Mouse (Mus musculus): ENCODE data around the gene Cd9. TPM values are rescaled to one million over a fixed set of nuclear protein-coding genes. Genes with fewer than 3 reads are reported as not detected.

Gene Cd9
- polyA plus RNA-seq, 1 experiment from 2014 or later: 298 TPM

DNA sequence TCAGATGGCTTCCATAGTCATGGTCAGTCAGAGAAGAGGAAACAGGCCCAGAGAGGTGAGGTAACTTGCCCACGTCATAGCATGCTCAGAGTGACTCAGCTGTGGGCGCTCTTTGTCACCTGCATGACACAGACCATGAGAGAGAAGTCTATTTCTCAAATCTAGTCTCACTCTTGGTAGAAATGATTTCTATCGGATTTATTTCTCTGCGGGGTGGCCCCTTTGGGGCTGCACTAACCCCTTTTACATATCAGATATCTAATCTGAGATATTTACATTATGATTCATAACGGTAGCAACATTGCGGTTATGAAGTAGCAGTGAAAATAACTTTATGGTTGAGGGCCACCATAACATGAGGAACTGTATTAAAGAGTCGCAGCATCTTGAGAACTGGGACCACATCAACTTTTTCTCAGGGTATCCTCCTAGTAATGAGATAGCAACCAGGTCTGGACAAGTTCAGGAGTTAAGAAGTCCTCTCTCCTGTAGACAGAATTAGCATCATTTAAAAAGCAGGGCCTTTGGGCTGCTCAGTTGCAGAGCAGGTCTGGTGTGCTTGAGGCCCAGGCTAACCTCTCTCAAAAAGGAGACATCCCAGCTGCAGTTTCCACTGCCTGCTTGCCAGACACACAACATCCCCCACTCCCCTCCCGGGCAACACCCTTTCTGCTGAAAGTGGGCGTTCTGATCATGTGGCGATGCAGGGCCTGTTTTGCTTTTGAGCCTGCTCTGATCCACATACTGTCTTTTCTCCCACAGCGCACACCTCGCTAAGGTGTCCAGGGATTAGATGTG lies 10.9 kb downstream of the Cd9 start:
- CTCF ChIA-PET: no interaction called here
- POLR2A ChIA-PET: interaction anchor here (1.4 to 2.6 kb wide), 2 partner anchors 10 to 11 kb away, joined by 3 to 10 read pairs; partner anchors contain the start of gene Cd9
- in situ Hi-C loops (cut with MboI; ENCODE audit: low pct_unique_long_range_greater_than_20kb): loop anchor here (5.0 kb wide), 1 partner anchor 56 kb away; no protein-coding TSS in a partner anchor
- no peaks in the 10 kb centered on the region for H3K27me3 ChIP-seq
- DNase-seq (ENCODE audit: low read depth, low spot score): no peak
- TF ChIP-seq CTCF (IDR thresholded peaks at IDR 0.05): no peak
- ATAC-seq: no peak

DNA sequence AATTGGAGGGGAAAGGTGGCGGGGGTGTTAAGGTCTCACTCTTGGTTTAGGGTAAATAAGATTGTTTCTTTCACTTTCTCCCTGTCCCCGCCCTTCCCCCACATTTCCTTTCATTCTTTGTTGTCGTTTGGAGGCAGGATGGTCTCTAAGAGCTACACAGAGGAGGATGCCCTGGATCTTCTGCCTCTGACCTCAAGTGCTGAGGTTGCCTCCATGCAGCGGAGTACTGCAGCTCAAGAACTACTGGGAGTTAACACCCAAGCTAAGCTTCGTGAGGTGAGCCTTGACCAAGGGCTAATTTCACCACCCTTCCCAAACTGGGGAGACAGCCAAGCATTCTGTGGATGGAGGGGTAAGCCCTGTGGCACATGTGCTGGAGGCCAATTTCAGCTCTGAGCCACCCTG lies 12.2 kb downstream of the Cd9 start:
- no peak for TF ChIP-seq CTCF (IDR thresholded peaks at IDR 0.05)
- in situ Hi-C loops (cut with MboI; ENCODE audit: low pct_unique_long_range_greater_than_20kb): loop anchor here (5.0 kb wide), 1 partner anchor 55 kb away; no protein-coding TSS in a partner anchor
- POLR2A ChIA-PET: interaction anchor here (0.9 to 2.6 kb wide), 4 partner anchors 11 to 110 kb away, joined by 3 to 10 read pairs (median 3); partner anchors contain the start of gene Cd9
- peak; percentile 43 for DNase-seq (ENCODE audit: low read depth, low spot score)
- H3K27me3 ChIP-seq: no peaks in the 10 kb centered on the region
- no peak for ATAC-seq
- CTCF ChIA-PET: interaction anchor here (1.0 to 3.7 kb wide), 7 partner anchors 11 to 122 kb away, joined by 3 to 18 read pairs (median 3); no protein-coding TSS in a partner anchor

DNA sequence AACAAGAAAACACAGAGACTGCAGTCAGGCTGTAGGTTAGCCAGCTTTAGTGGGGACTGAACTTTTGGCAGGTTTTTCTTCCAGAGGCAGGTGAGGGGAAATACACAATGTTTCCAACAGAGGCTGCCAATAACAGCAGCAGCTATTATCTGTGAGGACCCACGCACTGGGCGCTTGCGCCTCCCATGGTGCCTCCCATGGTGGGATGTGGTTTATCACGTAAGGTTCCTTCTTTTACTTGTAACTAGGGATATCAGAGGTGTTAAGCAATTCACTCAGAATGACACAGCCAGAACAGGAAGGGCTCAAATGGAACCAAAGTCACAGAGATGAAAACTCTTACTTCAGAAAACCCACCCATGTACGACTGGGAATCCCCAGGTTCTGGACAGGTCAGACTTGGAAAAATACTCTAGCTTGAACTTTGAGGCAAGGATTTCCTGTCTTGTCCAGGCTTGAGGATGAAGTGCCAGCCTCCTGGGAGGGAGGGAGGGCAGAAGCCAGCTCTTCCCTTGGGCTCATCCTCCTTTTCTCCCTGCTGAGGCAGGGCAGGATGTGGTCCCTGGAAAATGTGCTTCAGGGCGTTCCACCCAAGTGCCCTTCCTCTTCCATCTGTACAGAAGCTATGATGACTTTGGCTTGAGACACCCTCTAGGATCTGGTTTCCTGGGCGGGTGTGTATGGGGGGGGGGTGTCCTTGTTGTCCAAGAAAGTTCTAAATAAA lies 12.8 kb downstream of the Cd9 start:
- DNase-seq (ENCODE audit: low read depth, low spot score): peak; percentile 87
- CTCF ChIA-PET: interaction anchor here (1.0 to 3.7 kb wide), 8 partner anchors 11 to 123 kb away, joined by 3 to 18 read pairs (median 3); no protein-coding TSS in a partner anchor
- POLR2A ChIA-PET: interaction anchor here (0.9 to 2.6 kb wide), 5 partner anchors 11 to 111 kb away, joined by 3 to 10 read pairs (median 3); no protein-coding TSS in a partner anchor
- H3K27me3 ChIP-seq: no peaks in the 10 kb centered on the region
- no peak for TF ChIP-seq CTCF (IDR thresholded peaks at IDR 0.05)
- in situ Hi-C loops (cut with MboI; ENCODE audit: low pct_unique_long_range_greater_than_20kb): loop anchor here (5.0 kb wide), 1 partner anchor 55 kb away; no protein-coding TSS in a partner anchor
- ATAC-seq: peak; percentile 72

DNA sequence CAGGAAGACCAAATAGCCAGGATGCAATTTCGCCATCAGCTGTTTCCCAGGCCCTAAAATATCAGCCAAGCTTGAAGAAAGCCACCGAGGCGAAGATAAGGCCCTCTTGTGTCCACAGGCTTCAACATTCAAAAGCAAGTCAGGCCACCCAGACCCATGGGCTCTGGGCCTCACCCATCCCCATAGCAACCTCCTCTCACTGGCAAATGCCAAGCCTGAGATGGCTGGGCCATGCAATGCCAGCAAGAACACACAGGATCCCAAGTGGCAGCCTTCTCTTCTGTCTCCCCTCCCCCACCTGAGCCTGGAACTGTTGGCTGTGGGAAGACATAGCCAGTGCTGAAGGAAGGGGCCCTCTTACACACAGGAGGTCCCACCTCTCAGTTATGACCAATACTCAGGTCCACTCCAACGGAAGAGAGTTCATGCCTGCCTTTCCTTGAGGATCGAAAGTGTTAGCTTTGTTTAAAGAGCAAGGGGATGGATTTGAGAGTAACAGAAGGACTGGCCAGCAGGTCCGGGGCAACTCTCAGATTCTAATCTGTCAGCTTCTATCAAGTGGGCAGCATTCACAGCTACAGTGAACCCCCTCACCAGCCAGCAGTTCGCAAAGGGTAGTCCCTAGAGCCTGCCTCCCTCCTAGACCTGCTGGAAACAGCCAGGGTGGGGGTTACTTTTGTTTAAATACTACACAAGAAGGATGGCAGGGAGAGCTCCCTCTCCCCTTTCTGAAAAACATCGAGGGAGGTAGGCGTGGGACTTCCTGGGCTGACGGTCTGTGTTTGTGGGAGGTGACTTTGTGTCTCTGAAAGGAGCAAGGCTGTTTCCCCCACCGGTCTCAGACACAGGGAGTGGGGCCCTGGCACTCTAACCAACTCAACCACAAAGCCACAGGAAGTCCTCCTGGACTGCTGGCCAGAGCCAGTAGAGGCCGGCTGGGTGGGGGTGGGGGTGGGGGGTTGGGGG lies 13.9 kb downstream of the Cd9 start:
- no peak for TF ChIP-seq CTCF (IDR thresholded peaks at IDR 0.05)
- H3K27me3 ChIP-seq: no peaks in the 10 kb centered on the region
- ATAC-seq (peak; percentile 33), DNase-seq (ENCODE audit: low read depth, low spot score) (peak; percentile 37)
- in situ Hi-C loops (cut with MboI; ENCODE audit: low pct_unique_long_range_greater_than_20kb): loop anchor here (5.0 kb wide), 1 partner anchor 53 kb away; no protein-coding TSS in a partner anchor
- CTCF ChIA-PET: interaction anchor here (1.2 to 3.7 kb wide), 4 partner anchors 13 to 68 kb away, joined by 3 to 18 read pairs (median 7); no protein-coding TSS in a partner anchor
- POLR2A ChIA-PET: interaction anchor here (1.2 to 2.6 kb wide), 3 partner anchors 13 to 60 kb away, joined by 3 to 10 read pairs (median 4); no protein-coding TSS in a partner anchor

DNA sequence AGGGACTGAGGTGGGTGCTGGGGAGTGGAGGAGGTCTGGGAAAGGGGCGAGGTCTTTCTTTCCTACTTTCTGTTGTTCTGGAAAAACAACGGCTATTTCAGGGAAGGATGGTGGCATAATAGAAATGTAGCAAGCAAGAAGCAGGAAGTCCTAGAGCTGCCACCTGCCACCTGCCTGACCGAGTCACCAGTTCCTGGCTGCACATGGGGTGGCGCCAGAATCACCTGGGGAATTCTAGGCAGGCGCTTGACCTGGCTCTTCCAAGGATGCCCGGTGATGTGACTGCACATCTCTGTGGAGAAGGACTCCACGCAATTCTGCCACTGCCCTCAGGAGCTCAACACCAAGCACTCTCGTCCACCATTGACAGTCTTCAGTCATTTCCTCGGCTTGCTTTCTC lies 15.2 kb downstream of the Cd9 start:
- CTCF ChIA-PET: interaction anchor here (0.9 to 3.7 kb wide), 2 partner anchors 11 to 53 kb away, joined by 3 to 18 read pairs; no protein-coding TSS in a partner anchor
- in situ Hi-C loops (cut with MboI; ENCODE audit: low pct_unique_long_range_greater_than_20kb): no loop called here
- ATAC-seq (no peak), DNase-seq (ENCODE audit: low read depth, low spot score) (no peak)
- no peak for TF ChIP-seq CTCF (IDR thresholded peaks at IDR 0.05)
- no peaks in the 10 kb centered on the region for H3K27me3 ChIP-seq
- POLR2A ChIA-PET: no interaction called here

DNA sequence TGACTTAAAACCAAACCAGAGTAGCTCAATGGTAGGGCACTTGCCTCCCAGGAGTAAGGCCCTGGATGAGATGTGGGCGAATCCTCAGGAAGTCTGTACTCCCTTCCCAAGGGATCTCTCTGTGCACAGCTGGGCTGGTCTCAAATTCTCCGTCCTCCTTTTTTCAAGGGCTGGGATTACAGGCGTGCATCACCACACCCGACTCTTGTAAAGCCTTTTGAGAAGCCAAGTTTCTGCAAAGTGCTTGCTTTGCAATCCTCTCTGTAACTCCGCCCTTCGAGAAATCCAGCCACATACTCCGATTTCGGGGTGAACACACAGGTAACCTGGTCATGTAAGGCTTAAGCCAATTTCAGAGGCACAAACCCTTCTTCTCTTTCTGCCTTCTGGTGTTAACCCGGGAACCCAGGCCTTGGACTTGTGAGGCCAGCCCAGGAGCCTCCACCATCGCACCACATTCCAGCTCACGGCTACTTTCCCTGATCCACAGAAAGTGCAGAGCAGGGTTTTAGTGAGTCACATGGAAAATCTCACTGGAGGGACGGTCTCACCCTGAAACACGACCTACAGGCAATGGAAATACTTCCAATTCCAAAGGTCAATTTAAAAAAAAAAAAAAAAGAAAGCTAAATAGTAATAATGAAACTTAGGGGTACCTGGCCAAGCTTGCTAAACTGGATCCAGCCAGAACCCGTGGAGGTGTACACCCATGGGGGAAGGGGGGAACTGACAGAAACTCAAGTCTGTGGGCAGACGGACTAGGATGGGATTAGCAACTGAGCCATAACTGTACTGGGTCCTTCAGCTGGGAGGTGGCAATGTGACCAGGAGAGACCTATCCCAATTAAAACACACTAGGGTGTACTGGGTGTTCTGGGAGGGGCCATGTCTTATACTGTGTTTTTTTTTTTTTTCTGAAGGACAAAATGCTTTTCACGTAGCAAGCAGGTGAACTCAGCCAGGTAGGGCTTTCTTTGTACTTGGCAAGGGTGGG lies 16.2 kb downstream of the Cd9 start:
- TF ChIP-seq CTCF (IDR thresholded peaks at IDR 0.05): no peak
- DNase-seq (ENCODE audit: low read depth, low spot score) (no peak), ATAC-seq (no peak)
- ChIA-PET POLR2A (interaction anchor here (0.6 to 1.2 kb wide), 4 partner anchors 14 to 1458 kb away, joined by 3 to 6 read pairs (median 3); no protein-coding TSS in a partner anchor), CTCF (interaction anchor here (1.3 kb wide), 1 partner anchor 14 kb away, joined by 3 read pairs; no protein-coding TSS in a partner anchor)
- no peaks in the 10 kb centered on the region for H3K27me3 ChIP-seq
- in situ Hi-C loops (cut with MboI; ENCODE audit: low pct_unique_long_range_greater_than_20kb): no loop called here

DNA sequence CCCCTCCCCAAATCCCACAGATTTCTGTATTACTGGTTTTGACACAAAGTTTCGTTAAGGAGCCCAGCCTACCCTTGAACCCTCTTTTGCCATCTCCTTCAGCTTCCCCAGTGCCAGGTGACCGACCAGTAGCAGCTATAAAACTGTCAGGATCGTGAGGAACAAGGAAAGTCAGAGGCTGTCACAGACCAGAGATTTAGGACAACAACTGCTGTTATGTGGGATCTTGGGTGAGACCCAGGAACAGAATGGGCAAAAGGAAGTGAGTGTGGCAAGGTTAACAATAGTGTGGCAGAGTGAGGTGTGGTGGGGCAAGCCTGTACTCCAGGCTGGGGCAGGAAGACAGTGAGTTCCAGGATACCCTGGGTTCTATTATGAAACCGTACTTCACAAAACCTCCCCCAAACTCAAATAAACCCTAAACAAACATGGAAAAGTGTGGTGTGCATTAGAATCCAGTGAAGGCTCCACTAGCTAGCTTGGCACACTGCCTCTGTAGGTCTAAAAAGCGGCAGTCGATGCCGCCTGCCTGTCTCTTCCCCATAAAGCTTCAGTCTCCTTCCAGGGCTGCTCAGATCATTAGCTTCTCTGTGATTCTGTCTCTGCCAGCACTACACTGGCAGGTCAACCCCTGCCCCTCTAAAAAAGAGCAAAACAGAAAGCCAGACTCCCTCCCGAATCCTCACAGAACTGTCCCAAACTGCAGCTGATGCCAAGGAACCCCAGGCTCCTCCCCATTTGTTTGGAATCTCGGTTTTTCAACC lies 17.6 kb downstream of the Cd9 start:
- in situ Hi-C loops (cut with MboI; ENCODE audit: low pct_unique_long_range_greater_than_20kb): no loop called here
- ChIA-PET CTCF (interaction anchor here (0.7 to 1.1 kb wide), 2 partner anchors 20 to 27 kb away, joined by 3 read pairs; no protein-coding TSS in a partner anchor), POLR2A (interaction anchor here (1.2 kb wide), 1 partner anchor 17 kb away, joined by 6 read pairs; no protein-coding TSS in a partner anchor)
- H3K27me3 ChIP-seq: no peaks in the 10 kb centered on the region
- DNase-seq (ENCODE audit: low read depth, low spot score) (no peak), ATAC-seq (no peak)
- TF ChIP-seq CTCF (IDR thresholded peaks at IDR 0.05): no peak

DNA sequence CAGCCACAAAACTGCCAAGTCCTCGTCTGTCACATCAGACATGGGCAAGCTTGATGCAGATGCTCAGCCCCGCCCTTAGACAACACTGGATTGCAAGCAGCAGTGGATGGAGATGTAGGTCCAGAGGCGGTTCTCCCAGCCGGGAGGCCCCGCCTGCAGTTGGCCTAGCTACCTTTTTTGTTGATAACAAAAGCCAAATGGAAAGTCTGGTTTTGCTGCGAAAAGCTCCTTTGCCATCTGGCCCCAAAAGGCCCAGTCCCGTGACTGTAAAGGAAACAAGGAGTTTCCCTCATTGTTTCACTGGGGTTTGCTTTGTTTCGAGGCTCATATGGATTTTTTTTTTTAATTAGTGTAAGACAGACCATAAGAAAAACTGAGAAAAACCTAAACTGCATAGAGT lies 18.5 kb downstream of the Cd9 start:
- no peak for TF ChIP-seq CTCF (IDR thresholded peaks at IDR 0.05)
- CTCF ChIA-PET: interaction anchor here (0.7 to 1.1 kb wide), 3 partner anchors 21 to 49 kb away, joined by 3 to 4 read pairs (median 3); no protein-coding TSS in a partner anchor
- no peaks in the 10 kb centered on the region for H3K27me3 ChIP-seq
- no peak for ATAC-seq
- in situ Hi-C loops (cut with MboI; ENCODE audit: low pct_unique_long_range_greater_than_20kb): no loop called here
- DNase-seq (ENCODE audit: low read depth, low spot score): no peak
- POLR2A ChIA-PET: no interaction called here

All from Patski (cell line).